Mouse (Mus musculus) megakaryocyte, embryonic 14.5 days (primary cell): ENCODE results near the gene Uggt1.

ENCODE experiments used
- FLI1 ChIP-seq: IDR thresholded peaks from 2 replicates; pipeline ENCODE4 v1.6.1; 2012; ENCODE audit warnings: low read length, inconsistent platforms, mixed read lengths
- GATA1 ChIP-seq: IDR thresholded peaks from 3 replicates; pipeline ENCODE4 v1.6.1; 2012; ENCODE audit warnings: mixed read lengths, low read length, inconsistent platforms, borderline replicate concordance

- no peak for TF ChIP-seq GATA1
- no peak for TF ChIP-seq FLI1
These were observed 19.9 kb downstream of the Uggt1 start for GRCm38 (mm10) chr1:36224648-36225047.
